Mouse (Mus musculus): Measurements from ENCODE around the gene Pla2g15.

Pla2g15 gene

DNA sequence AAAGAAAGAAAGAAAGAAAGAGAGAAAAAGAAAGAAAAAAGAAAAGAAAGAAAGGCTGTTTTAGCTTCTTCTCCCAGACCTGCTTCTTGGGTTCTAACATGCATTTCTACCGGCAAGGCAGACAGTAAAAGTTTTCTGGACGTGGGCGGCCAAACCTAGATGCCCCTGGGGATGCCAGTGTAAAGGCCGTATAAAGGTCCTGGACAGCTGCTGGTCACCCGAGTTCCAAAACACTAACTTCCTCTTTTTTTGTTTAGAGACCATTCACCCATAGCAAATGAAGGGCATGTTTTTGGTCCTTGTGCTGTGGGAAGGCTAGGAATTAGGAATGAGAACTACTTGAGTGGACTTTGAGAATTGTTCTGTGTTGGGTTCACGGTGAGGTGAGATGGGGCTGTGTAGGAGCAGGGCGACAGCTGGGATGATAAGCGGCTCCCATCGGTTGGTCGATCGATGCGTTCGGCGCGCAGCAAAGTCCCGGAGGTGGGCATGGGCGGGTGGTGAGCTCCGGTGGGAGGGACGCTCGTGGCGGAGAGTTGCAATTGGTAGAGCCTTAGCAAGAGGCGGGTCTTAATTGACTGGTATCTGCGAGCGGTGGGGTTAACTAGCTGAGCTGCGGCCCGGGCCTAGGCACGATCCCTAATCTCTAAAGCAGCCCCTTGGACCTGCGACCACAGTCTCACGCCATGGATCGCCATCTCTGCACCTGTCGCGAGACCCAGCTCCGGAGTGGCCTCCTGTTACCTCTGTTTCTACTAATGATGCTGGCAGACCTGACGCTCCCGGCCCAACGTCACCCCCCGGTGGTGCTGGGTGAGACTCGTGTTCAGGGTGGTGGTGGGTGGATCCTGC, at the start of gene Pla2g15:
Gene Pla2g15, plus strand, starts transcription at position 599 of the 852 bp plus-strand sequence.
- H3K9me3 ChIP-seq (ENCODE audit: low read length): no peaks in the 10 kb centered on the region
- TF ChIP-seq CTCF (conservative IDR thresholded peaks at IDR 0.05; ENCODE audit: low read length) (no peak), NANOG (IDR thresholded peaks at IDR 0.05; ENCODE audit: borderline replicate concordance, low read length) (no peak), POU5F1 (IDR thresholded peaks at IDR 0.05; ENCODE audit: borderline replicate concordance, low read length) (no peak)
- peak within 1 kb of the TSS; percentile 90 for H3K4me3 ChIP-seq (replicated peaks; ENCODE audit: low read length)
- H3K27me3 ChIP-seq (ENCODE audit: insufficient read depth, low read length): no peaks in the 10 kb centered on the region
- H3K36me3 ChIP-seq (ENCODE audit: insufficient read depth, low read length): peaks cover 28% of the 10 kb centered on the region
- peaks cover 29% of the 10 kb centered on the region for H3K4me1 ChIP-seq (replicated peaks; ENCODE audit: low read depth, low read length)

DNA sequence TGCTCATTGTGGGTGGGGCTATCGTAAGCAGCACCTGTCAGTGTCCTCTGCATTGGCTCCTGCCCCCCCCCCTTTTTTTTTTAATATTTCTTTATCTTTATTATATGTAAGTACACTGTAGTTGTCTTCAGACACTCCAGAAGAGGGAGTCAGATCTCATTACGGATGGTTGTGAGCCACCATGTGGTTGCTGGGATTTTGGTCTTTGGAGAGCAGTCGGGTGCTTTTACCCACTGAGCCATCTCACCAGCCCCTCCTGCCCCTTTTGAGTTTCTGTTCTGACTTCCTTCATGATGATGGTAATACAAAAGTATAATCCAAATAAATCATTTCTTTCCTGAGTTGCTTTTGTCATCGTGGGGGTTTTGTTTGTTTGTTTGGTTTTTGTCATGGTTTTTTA, 47.9 kb upstream of the Pla2g15 start:
- H3K36me3 ChIP-seq (ENCODE audit: insufficient read depth, low read length): peaks cover 69% of the 10 kb centered on the region
- H3K4me1 ChIP-seq (replicated peaks; ENCODE audit: low read depth, low read length): no peaks in the 10 kb centered on the region
- H3K4me3 ChIP-seq (replicated peaks; ENCODE audit: low read length): no peak overlapping the region
- no peaks in the 10 kb centered on the region for H3K9me3 ChIP-seq (ENCODE audit: low read length)
- no peaks in the 10 kb centered on the region for H3K27me3 ChIP-seq (ENCODE audit: insufficient read depth, low read length)
- no peak for TF ChIP-seq CTCF (conservative IDR thresholded peaks at IDR 0.05; ENCODE audit: low read length)
- TF ChIP-seq NANOG (IDR thresholded peaks at IDR 0.05; ENCODE audit: borderline replicate concordance, low read length): no peak
- no peak for TF ChIP-seq POU5F1 (IDR thresholded peaks at IDR 0.05; ENCODE audit: borderline replicate concordance, low read length)

DNA sequence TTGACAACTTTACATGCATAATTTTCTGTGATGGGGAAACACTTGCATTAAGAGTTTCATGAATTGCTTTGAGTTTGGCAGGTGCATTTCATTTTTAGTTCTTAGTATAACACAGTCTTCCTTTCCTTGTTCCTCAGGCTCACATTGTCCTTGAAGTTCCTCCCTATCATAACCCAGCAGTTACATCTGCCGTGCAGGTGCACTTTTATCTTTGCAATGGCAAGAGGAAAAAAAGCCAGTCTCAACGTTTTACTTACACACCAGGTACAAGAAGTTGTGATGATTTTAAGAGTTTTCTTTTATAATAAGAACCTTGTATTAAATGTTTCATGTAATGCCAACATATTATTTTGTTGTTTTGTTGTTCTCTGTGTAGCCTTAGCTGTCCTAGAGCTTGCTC, 46.3 kb upstream of the Pla2g15 start:
- TF ChIP-seq POU5F1 (IDR thresholded peaks at IDR 0.05; ENCODE audit: borderline replicate concordance, low read length) (no peak), CTCF (conservative IDR thresholded peaks at IDR 0.05; ENCODE audit: low read length) (no peak), NANOG (IDR thresholded peaks at IDR 0.05; ENCODE audit: borderline replicate concordance, low read length) (no peak)

DNA sequence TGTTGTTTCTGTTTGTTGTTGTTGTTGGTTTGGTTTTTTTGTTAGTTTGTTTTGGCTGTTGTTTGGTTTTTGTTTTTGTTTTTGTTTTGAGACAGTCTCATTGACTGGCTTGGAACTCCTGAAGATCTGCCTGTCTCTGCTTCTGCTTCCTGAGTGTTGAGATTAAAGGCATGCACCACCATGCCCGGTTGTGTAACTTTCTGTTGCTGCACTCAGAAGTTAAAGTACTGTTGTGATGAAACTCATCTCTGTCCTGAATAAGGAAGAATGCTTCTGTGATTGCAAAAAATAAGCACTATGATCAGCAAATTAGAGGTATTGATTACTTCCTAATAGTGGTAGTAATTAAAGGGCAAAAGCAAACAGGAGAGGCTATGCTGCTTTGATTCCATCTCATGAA, 44.0 kb upstream of the Pla2g15 start:
- TF ChIP-seq POU5F1 (IDR thresholded peaks at IDR 0.05; ENCODE audit: borderline replicate concordance, low read length) (no peak), NANOG (IDR thresholded peaks at IDR 0.05; ENCODE audit: borderline replicate concordance, low read length) (no peak), CTCF (conservative IDR thresholded peaks at IDR 0.05; ENCODE audit: low read length) (no peak)
- no peaks in the 10 kb centered on the region for H3K9me3 ChIP-seq (ENCODE audit: low read length)

More for the DNA sequence above, 46.3 kb upstream of the Pla2g15 start:
- no peaks in the 10 kb centered on the region for H3K9me3 ChIP-seq (ENCODE audit: low read length)
- H3K36me3 ChIP-seq (ENCODE audit: insufficient read depth, low read length): peaks cover 79% of the 10 kb centered on the region
- H3K27me3 ChIP-seq (ENCODE audit: insufficient read depth, low read length): no peaks in the 10 kb centered on the region
- no peaks in the 10 kb centered on the region for H3K4me1 ChIP-seq (replicated peaks; ENCODE audit: low read depth, low read length)
- no peak overlapping the region for H3K4me3 ChIP-seq (replicated peaks; ENCODE audit: low read length)

DNA sequence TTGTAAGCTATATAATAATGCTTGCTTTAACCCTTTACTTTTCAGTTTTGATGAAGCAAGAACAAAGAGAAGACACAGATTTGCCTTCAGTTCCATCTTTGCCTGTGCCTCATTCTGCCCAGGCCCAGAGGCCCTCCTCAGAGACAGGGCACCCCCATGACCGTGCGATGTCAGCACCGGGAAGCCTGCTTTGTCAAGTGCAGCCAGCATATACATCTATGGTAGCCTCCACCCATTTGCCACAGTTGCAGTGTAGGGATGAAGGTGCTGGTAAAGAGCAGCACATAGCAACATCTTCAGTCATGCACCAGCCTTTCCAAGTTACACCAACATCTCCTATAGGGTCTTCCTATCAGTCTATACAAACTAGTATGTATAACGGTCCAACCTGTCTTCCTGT, 42.1 kb upstream of the Pla2g15 start:
- TF ChIP-seq CTCF (conservative IDR thresholded peaks at IDR 0.05; ENCODE audit: low read length) (no peak), POU5F1 (IDR thresholded peaks at IDR 0.05; ENCODE audit: borderline replicate concordance, low read length) (no peak), NANOG (IDR thresholded peaks at IDR 0.05; ENCODE audit: borderline replicate concordance, low read length) (no peak)
- peaks cover 70% of the 10 kb centered on the region for H3K36me3 ChIP-seq (ENCODE audit: insufficient read depth, low read length)
- H3K27me3 ChIP-seq (ENCODE audit: insufficient read depth, low read length): no peaks in the 10 kb centered on the region
- H3K4me1 ChIP-seq (replicated peaks; ENCODE audit: low read depth, low read length): peaks cover 25% of the 10 kb centered on the region
- no peak overlapping the region for H3K4me3 ChIP-seq (replicated peaks; ENCODE audit: low read length)
- H3K9me3 ChIP-seq (ENCODE audit: low read length): no peaks in the 10 kb centered on the region

More for the DNA sequence above, 44.0 kb upstream of the Pla2g15 start:
- no peak overlapping the region for H3K4me3 ChIP-seq (replicated peaks; ENCODE audit: low read length)
- H3K27me3 ChIP-seq (ENCODE audit: insufficient read depth, low read length): no peaks in the 10 kb centered on the region
- H3K36me3 ChIP-seq (ENCODE audit: insufficient read depth, low read length): peaks cover 80% of the 10 kb centered on the region
- H3K4me1 ChIP-seq (replicated peaks; ENCODE audit: low read depth, low read length): peaks cover 11% of the 10 kb centered on the region

DNA sequence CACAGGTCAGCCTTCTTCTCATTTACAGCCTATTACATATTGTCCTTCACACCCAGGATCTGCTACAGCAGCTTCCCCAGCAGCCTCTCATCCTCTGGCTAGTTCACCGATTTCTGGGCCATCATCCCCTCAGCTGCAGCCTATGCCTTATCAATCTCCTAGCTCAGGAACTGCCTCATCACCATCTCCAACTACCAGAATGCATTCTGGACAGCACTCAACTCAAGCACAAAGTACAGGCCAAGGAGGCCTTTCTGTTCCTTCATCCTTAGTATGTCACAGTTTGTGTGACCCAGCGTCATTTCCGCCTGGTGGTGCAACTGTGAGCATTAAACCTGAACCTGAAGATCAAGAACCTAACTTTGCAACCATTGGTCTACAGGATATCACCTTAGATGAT, 41.5 kb upstream of the Pla2g15 start:
- H3K4me1 ChIP-seq (replicated peaks; ENCODE audit: low read depth, low read length): peaks cover 25% of the 10 kb centered on the region
- peaks cover 63% of the 10 kb centered on the region for H3K36me3 ChIP-seq (ENCODE audit: insufficient read depth, low read length)
- TF ChIP-seq NANOG (IDR thresholded peaks at IDR 0.05; ENCODE audit: borderline replicate concordance, low read length) (no peak), CTCF (conservative IDR thresholded peaks at IDR 0.05; ENCODE audit: low read length) (no peak), POU5F1 (IDR thresholded peaks at IDR 0.05; ENCODE audit: borderline replicate concordance, low read length) (no peak)
- H3K4me3 ChIP-seq (replicated peaks; ENCODE audit: low read length): no peak overlapping the region
- no peaks in the 10 kb centered on the region for H3K9me3 ChIP-seq (ENCODE audit: low read length)
- H3K27me3 ChIP-seq (ENCODE audit: insufficient read depth, low read length): no peaks in the 10 kb centered on the region

DNA sequence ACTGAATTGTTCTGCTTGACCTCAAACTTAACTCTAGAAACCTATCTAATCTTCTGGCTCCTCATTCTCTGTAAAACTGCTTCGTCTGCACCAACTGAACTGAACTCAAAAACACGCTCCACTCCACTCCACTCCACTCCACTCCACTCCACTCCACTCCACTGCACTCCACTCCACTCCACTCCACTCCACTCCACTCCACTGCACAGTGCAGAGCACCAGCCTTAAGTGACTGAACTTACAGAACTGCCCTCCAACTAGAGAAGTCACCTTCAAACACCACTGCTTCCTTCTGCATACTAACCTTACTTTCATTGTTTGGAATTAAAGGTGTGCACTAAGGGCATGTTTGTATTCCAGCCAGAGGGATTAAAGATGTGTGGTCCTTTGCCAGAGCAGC, 38.2 kb upstream of the Pla2g15 start:
- TF ChIP-seq CTCF (conservative IDR thresholded peaks at IDR 0.05; ENCODE audit: low read length): no peak
- no peak for TF ChIP-seq NANOG (IDR thresholded peaks at IDR 0.05; ENCODE audit: borderline replicate concordance, low read length)
- TF ChIP-seq POU5F1 (IDR thresholded peaks at IDR 0.05; ENCODE audit: borderline replicate concordance, low read length): no peak
- Histone ChIP-seq H3K36me3 (ENCODE audit: insufficient read depth, low read length) (peaks cover 51% of the 10 kb centered on the region), H3K4me3 (replicated peaks; ENCODE audit: low read length) (no peak overlapping the region), H3K27me3 (ENCODE audit: insufficient read depth, low read length) (no peaks in the 10 kb centered on the region), H3K9me3 (ENCODE audit: low read length) (no peaks in the 10 kb centered on the region), H3K4me1 (replicated peaks; ENCODE audit: low read depth, low read length) (peaks cover 25% of the 10 kb centered on the region)

DNA sequence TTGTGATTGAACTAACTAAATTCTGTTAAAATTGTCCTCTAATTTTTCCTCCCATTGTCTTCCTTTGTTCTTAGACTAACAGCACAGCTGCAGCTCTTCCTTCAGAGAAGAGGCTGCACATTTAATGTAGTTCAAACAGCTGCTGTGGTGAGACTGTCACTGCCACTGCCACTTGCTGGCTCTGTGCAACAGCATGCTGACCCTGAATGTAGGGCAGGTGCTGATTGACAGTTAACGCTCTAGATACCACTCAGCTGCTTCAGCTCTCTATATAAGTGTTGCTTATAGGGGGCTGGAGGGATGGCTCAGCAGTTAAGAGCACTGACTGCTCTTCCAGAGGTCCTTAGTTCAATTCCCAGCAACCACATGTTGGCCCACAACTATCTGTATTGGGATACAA, 37.7 kb upstream of the Pla2g15 start:
- H3K4me3 ChIP-seq (replicated peaks; ENCODE audit: low read length): no peak overlapping the region
- H3K36me3 ChIP-seq (ENCODE audit: insufficient read depth, low read length): peaks cover 53% of the 10 kb centered on the region
- no peaks in the 10 kb centered on the region for H3K27me3 ChIP-seq (ENCODE audit: insufficient read depth, low read length)
- TF ChIP-seq POU5F1 (IDR thresholded peaks at IDR 0.05; ENCODE audit: borderline replicate concordance, low read length) (no peak), NANOG (IDR thresholded peaks at IDR 0.05; ENCODE audit: borderline replicate concordance, low read length) (no peak), CTCF (conservative IDR thresholded peaks at IDR 0.05; ENCODE audit: low read length) (no peak)
- H3K9me3 ChIP-seq (ENCODE audit: low read length): no peaks in the 10 kb centered on the region
- H3K4me1 ChIP-seq (replicated peaks; ENCODE audit: low read depth, low read length): peaks cover 25% of the 10 kb centered on the region

All from E14TG2a.4 (cell line).